Mouse (Mus musculus) T-helper 1 cell (primary cell): Measurements from ENCODE around the gene Uhrf1.

ENCODE experiments used
- in situ Hi-C: fragments of 300-600 bp; cut with MboI, MseI; formaldehyde crosslinking; loops from one replicate; pipeline ENCODE4 v1.15.1; 2025; ENCODE audit warnings: high pct_unique_total_duplicates

Uhrf1 gene

DNA sequence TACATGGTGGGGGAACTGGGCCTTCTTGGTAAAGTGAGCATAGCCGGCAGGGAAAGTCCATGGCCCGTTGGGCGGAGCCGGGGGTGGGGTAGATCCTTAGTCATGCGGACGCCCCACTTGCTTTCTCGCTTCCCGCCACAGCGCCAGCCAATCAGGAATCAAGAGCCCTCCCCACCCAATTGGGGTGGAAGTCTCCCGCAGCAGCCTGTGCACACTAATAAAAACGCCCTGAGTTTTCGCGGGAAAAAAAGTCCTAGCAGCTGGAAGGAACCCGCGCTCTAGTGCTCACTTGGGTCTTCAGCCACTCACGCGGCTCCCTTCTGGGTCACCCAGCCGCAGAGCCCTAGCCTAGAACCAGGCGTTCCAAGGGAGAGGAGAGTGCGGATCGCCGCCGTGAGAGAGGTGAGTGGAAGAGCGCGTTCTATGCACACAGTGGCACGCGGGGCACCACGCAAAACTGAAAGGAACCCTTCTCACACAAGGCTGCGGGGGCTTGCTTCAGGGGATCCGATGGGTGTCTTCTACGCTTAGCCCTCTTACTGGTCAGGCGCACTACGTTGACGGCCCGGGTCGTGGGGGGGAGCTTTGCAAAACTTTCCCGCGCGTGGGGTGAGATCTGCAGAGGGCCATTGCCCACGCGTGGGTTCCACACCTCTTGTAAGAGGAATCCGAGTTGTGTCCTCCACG is at the start of gene Uhrf1:
TSS of gene Uhrf1 (plus strand) at position 162 of the 687 bp plus-strand sequence.
- in situ Hi-C loops: loop anchor here (10.0 kb wide), 1 partner anchor 691 kb away; the partner anchor contains the start of genes Alkbh7 and Clpp

DNA sequence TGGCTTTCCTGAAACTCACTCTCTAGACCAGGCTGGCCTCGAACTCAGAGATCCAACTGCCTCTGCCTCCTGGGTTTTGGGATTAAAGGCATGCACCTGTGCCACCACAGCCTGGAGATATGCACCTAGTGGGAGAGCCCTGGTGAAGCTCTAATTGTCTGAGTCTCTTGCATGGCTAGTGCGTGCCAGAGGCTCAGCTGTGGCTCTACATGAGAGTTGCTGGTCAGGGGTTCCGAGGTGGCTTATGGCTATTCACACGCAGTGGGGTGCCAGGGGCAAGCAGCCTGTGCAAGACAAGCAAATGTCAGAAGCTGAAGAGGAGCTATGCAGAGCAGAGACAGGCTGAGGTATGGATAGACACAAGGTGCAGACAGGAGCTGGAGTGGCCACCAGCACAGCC is 48.4 kb upstream of the Uhrf1 start:
- in situ Hi-C loops: loop anchor here (5.0 kb wide), 2 partner anchors 37 to 122 kb away; partner anchors contain the start of gene Dpp9

DNA sequence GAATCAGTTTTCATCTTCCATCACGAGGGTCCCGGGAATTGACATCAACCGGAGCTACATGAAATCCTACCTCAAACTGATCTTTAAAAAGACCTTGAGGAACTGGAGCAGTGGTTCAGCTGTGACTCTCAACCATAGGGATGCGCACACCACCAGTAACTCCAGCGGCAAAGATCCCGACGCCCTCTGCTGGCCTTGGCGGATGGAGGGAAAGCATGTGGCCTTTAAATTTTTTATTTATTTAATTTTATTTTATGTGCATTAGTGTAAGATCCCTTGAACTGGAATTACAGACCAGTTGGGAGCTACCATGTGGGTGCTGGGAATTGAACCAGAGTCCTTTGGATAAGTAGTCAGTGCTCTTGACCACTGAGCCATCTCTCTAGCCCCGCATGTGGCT is 47.7 kb upstream of the Uhrf1 start:
- in situ Hi-C loops: loop anchor here (5.0 kb wide), 2 partner anchors 38 to 123 kb away; partner anchors contain the start of gene Dpp9

DNA sequence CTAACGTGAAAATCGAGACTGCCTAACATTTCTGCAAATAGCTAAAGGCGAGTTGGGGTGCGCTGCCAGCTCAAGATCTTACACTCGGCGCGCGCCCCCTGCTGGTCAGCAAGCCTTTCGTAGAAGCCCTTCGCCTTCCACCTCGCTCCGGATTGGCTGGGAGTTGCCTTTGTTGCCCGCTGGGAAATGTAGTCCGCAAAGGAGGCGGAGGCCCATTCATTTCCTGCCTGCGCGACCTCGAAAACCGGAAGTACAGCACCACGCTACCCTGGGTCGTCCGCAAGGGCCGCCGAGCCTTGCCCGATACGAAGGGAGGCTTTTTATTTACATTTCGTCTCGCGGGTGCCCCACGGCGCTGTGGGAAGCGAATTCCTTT is 47.3 kb upstream of the Uhrf1 start:
- in situ Hi-C loops: loop anchor here (5.0 kb wide), 2 partner anchors 39 to 124 kb away; partner anchors contain the start of gene Dpp9

DNA sequence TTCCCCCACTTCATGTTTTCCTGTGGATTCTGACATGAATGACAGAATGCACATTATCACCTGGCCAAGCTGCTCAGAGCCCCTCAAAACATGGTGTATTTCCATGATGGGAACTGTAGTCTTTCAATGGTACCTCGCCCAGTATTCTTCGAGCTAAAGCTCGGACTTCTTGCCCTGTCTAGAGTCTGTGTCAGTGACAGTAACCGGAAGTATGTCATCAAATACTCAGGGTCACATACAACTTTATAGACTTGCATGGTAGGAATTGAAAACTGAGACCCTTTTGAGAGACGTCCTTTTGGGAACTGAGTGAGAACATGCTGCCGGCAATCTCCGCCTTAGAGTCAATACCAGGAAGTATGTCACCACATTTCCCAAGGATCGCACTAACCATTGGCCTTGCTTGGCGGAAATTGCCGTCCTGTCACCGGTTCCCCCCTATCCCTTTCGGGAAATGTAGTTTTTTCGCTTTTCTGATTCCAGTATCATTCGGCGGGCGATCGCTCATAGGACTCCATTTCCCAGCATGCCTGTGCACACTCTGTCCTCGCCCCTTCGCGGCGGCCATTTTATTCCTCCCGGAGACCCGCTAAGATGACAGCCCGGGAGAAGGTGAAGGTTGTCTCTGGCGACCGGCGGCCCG is 46.8 kb upstream of the Uhrf1 start, which contains the start of gene Fem1a:
TSS of gene Fem1a (plus strand) at position 572 of the 643 bp plus-strand sequence.
- in situ Hi-C loops: loop anchor here (5.0 kb wide), 2 partner anchors 39 to 124 kb away; partner anchors contain the start of gene Dpp9

DNA sequence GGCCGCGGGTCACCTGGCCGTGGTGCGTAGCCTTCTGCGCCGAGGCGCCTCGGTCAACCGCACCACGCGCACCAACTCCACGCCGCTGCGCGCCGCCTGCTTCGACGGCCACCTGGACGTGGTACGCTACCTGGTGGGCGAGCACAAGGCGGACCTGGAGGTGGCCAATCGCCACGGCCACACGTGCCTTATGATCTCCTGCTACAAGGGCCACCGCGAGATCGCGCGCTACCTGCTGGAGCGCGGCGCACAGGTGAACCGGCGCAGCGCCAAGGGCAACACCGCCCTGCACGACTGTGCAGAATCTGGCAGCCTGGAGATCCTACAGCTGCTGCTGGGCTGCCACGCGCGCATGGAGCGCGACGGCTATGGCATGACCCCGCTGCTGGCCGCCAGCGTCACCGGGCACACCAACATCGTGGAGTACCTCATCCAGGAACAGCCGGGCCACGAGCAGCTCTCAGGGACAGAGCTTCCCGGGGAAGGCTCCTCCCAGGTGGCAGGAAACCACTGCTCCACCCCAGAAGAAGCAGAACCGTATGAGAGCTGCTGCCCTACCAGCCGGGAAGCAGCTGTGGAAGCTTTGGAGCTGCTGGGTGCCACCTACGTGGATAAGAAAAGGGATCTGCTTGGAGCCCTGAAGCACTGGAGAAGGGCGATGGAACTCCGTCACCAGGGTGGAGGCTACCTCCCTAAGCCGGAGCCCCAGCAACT is 45.8 kb upstream of the Uhrf1 start:
- in situ Hi-C loops: loop anchor here (5.0 kb wide), 2 partner anchors 40 to 125 kb away; partner anchors contain the start of gene Dpp9

DNA sequence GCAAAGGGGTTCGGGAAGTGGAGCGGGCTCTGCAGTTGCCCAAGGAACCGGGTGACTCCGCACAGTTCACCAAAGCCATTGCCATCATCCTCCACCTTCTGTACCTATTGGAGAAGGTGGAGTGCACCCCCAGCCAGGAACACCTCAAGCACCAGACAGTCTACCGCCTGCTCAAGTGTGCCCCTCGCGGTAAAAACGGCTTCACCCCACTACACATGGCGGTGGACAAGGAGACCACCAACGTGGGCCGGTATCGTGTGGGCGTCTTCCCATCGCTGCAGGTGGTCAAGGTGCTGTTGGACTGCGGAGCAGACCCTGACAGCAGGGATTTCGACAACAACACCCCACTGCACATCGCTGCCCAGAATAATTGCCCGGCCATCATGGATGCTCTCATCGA is 44.9 kb upstream of the Uhrf1 start:
- in situ Hi-C loops: loop anchor here (5.0 kb wide), 2 partner anchors 41 to 126 kb away; partner anchors contain the start of gene Dpp9

DNA sequence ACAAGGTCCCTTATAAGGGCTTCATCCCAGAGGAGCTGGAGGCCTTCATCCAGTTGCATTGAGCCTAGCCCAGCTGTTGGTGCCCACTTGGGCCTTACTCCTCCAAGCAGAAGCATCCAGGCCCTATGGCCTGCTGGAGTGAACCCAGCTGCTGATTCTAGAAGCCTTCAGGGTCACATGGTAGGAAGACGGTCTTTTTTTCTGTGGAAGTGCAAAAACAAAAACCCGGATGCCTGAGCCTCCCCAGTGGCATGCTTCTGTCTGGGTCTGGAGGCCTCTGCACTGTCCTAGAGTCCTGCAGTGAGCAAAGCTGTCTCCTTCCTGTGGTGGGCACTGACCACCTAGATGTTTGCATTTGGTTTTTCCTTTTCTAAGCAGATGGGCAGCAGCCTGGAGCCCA is 44.3 kb upstream of the Uhrf1 start:
- in situ Hi-C loops: loop anchor here (5.0 kb wide), 2 partner anchors 42 to 127 kb away; partner anchors contain the start of gene Dpp9

DNA sequence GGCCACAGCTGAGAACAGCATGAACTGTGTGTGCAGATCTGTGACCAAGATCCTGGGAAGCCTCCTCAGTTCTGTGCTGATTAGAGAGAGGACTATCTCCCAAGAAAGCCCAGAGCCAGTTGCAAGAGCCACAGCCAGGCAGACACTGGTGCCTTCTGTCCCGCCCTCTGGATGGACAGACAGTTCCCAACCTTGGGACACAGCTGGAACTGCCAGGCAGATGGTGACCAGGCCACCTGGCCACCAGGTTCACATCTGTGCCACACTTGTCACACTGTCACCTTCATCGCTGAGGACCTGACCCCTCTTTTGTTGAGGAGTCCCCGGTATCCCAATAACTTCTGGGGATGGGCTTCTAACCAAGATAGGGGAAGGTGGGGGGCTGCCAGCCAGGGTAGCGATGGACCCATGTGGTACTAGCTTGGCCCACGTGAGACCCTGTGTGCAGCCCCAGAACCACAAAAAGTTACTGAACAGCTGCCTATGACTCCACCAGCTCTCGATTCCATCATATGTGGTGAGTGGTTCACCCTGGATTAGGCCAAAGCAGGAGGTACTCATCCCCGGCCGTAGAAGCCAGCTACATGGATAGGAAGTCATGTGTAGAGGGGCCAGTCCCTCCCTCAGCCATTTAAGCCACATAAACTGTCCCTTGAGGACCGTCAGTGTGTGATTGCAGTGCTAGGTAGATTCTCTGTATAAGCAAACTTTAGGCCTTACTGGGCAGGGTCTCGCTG is 43.7 kb upstream of the Uhrf1 start:
- in situ Hi-C loops: loop anchor here (5.0 kb wide), 2 partner anchors 42 to 127 kb away; partner anchors contain the start of gene Dpp9

DNA sequence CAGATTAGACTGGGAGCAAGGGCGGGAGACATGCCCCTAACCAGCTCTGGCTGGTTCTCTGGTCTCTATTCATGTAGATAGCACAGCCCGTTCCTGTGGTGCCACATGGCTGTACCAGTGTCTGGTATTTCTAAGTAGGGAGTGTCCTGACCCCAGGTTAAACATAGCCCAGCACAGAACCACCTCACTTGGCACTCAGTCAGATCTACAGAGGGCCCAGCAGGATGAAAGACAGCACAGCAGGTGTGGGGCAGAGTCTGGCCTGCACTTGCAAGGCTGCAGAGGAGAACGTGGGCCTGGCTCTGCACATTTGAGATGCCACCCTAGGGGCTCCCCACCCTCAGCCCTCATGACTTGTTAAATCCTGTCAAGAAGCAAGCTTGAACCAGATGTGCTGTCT is 42.0 kb upstream of the Uhrf1 start:
- in situ Hi-C loops: no loop called here

DNA sequence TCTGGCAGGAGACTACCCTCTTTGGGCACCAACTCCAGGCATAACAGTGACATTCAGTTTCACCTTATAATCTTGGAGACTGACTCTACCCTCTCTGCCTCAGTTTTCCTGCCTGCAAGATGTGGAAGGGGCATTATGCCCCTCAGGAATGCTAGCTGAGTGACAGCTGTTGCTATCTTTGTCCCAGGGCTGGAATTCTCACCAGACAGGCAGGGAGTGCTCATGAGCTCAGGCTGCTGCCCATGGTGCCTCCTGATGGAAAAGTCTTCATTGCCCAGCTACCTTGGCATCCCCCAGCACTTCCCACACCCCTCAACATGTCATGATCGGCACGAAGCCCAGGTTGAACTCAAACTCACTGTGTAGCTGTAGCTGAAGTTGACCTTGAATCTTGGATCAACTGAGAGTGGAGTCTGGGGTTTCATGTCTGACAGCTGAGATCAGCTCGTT is 40.5 kb upstream of the Uhrf1 start:
- in situ Hi-C loops: no loop called here

DNA sequence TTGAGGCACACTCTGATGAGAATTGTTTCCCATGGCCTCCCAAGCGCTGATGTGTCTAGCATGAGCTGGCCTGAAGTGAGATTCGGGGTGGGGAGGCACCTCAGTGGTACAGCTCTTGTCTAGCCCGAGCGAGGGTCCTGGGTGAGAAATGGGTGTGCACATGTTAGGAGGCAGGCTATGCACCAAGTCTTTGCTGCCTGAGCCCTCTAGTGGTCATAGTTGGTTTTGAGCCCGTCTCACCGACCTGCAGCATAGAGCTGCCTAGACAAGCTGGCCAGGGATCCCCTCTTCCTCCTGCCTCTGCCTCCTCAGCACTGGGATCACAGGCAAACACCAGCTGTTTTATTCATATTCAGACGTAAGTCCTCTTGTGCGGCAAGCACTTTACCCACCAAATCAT is 39.1 kb upstream of the Uhrf1 start:
- in situ Hi-C loops: no loop called here

DNA sequence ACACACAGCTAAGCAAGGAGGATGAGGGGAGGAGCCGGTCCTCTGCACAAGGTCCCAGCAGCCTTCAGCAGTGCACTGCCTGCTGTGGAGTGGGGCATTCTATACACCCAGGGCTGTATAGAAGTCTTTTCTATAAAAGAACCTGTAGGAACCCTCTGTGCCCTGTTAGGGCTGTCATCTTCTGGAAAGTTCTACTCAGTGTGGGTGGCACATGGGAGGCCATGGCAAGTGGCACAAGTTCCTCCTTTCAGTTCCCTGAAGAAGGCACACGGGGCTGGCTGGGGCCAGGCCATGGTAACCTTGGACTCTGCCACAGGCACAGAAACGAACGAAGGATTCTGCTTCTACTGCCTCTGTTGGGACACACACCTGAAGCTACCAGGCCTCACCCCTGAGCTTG is 38.1 kb upstream of the Uhrf1 start:
- in situ Hi-C loops: no loop called here

DNA sequence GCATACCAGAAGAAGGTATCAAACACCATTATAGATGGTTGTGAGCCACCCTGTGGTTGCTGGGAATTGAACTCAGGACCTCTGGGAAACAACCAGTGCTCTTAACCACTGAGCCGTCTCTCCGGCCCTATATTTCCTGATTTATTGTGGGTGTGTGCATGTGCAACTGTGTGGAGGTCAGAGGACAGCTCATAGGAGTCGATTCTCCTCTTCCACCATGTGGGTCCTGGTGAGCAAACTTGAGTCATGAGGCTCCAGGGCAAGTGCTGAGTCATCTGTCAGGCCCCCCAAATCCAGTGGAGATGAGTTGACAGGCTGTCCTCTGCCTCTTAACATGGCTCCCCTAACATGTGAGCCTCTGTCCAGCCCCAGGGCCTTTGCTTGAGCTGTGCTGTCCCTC is 37.3 kb upstream of the Uhrf1 start:
- in situ Hi-C loops: no loop called here

DNA sequence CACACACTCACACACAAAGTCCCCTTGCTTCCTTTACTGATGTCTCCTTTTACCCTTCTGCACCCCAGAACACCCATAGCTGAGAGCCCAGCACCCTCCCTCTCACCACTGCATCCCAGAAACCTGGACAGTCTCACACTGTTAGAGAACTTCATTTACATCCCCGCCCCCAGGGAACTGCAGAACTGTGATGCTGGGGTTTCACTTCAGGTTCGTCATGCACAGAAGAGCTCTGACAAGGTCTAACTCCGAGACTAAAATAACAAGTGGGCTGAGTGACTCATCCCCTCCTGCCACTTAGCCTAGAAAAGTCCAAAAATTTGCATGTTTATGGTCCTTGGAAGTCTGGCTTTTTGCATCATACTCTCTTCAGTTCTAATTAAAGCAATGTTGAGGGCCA is 36.9 kb upstream of the Uhrf1 start:
- in situ Hi-C loops: no loop called here

DNA sequence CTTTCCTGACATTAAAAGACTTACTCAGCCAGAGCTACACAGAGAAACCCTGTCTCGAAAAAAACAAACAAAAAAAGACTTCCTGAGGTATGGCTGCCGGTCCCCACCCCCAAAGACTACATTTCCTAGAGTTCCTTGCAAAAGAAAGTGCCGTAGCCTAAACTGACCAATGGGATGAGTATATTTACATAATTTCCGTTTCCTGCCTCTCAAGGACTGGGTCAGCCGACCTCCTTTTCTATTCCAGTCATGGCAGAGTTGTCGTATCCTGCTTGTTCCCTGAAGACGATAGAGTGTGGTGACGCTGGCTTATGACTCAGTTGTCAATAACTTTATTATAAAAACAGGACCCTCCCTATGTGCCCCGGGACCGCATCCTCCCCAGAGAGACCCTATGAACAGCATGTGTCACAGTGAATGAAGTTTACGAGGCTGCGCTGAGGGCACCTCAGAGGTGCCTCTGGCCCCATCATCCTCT is 33.9 kb upstream of the Uhrf1 start:
- in situ Hi-C loops: no loop called here

DNA sequence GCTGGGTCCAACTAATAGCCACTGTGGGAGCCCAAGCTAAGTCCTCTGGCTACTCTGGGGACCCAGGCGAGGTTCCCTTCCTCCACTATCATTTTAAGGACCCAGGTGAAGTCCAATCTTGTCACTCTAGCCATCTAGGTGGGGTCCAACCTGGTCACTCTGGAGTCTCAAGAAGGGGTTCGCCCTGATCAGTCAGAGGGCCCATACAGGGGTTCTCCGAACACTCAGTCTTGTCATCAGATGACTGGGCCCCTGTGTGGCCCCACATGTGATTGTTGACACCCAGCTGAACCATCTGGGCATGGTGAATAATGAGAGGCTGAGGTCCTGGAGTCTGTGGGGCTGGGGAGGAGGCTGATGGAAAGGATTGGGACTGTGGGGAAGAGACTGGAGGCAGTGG is 33.4 kb upstream of the Uhrf1 start:
- in situ Hi-C loops: no loop called here

DNA sequence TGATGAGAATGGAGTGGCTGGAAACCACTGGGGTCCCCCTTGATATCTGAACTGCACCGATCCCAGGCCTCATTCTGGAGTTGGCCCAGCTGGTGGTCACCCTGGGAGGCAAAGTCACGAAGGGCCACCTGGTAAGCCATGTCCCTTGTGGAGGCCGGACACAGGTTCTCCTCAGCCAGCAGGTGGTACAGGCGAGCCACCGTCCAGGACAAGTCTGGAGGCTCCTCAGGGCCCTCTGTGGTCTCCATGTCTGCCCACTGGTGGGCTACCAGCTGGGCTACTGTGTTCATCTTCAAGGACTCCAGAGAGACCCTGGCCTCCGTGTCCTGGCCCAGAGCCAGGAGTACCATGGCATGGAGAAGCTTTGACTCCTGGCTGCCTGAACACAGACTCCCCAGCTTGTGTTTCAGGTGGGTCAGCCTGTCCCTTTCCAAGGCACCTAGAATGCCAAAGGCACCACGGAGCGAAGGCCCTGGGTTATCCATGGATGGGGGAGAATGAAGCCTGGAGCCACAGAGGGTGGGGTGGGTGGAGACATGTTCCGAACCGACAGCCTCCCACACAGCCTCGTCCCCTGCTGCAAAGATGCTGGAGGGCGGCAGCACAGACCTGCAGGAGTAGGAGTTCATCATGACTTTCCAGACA is 31.4 kb upstream of the Uhrf1 start:
- in situ Hi-C loops: no loop called here

DNA sequence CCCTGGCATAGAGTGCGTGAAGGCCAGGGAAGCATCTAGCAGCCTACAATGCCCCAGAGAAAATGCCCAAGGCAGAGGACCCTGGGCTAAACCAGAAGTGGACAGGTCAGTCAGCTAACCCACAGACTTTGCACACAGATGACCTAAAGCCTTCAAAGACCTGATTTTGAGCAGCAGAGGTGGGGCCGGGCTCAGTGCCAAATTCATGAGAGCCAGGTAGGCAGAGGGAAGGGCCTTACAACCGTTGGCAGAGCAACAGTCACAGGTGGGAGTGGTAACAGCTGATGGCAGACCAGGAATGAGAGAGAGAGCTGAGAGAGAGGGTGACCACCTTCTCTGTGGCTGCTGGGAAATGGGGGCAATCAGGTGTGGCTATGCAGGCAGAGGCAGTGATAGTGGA is 30.5 kb upstream of the Uhrf1 start:
- in situ Hi-C loops: no loop called here

DNA sequence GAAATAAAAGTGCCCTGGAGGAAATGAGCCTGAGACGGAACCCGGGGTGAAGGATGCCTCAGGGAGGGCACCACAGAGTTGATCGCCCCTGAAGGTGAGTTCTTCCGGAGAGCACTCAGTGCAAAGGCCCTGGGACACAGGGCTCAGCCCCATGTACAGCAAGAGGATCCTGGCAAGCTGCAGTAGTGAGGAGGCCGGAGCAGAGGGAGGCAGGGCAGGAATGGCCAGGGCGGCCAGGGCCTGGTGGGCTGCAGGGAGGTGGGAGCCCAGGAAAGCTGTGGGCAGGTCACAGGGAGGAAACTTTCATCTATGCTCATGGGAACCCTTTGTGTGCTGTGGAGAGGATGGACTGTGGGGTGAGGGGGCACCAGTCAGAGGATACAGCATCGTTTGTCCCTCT is 29.6 kb upstream of the Uhrf1 start:
- in situ Hi-C loops: no loop called here

DNA sequence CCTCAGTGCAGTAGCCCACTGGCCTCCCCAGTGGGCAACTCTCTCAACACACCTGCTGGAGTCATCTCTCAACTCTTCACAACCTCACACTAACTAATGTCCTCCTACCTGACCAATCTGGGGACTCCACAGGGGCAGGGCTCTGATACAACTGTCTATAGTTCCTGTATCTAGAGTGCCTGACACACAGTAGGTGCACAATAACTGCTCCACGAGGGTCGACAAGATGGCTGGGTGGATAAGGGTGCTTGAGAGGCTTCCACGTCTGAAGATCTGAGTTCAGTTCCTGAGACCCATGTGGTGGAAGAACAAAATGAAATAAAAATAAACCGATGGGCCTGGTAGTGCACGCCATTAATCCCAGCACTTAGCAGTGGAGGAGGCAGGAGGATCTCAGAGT is 29.1 kb upstream of the Uhrf1 start:
- in situ Hi-C loops: no loop called here
